Mouse (Mus musculus): ENCODE measurements around the gene Gmfg.

The Gmfg gene

DNA sequence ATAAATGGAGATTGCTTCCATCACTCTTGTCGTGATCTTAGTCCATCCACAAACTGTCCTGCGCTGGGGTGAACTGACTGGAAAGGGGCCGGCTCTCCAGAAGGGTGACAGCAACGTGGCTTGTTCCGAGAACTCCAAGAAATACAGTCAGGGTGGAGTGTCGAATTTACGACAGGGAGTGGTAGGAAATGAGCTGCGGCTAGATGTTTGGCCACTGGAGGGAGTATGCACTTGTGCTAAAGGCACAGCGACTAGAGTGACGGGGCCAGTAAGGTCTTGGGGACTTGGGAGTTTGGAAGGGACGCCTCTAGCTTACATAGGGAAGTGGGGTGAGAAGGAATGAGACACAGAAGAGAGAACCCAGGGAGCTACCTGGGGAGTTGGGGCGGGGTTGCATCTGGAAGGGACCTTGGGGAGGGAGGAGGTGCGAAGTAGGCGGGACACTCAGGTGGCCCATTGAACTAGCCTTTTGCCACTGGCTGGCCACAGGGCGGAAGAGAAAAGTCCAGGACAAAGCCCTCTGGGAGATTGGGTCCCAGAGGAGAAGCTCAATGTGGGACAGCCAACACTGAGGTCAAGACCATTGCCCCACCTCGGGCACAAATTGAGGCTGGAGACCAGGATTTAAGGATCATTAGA is at the start of gene Gmfg:
Gmfg (plus strand) TSS at position 516 of the 639 bp plus-strand sequence.
- in situ Hi-C loops (cut with MboI; ENCODE audit: low sequenced_read_pairs) = no loop called here

DNA sequence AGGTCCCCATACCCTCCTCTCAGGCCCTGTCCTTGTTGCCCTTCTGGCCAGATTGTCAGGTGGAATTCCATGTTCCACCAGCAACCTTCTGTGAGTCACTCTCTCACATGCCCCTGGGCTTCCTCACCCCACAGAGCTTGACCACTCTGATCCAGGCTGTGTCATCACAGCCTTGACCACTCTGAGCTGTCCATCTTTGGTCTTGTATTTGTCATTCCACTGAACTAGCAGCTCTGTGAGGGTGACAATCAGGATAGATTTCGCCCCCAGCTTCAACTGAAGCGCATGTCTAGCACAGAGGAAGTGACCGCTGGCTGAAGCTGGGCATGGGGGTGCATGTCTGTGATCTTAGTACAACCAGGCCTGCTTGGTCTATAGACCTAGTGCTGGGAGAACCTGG is 46.9 kb upstream of the Gmfg start:
- in situ Hi-C loops (cut with MboI; ENCODE audit: low sequenced_read_pairs) = no loop called here

- in situ Hi-C loops (cut with MboI; ENCODE audit: low sequenced_read_pairs) = no loop called here
These were observed 44.6 kb upstream of the Gmfg start, which contains the start of the genes Med29 and Paf1 for GRCm38 (mm10) chr7:28392429-28393271. Med29 (minus strand) TSS chr7:28392708. Paf1 (plus strand) TSS chr7:28392951.

DNA sequence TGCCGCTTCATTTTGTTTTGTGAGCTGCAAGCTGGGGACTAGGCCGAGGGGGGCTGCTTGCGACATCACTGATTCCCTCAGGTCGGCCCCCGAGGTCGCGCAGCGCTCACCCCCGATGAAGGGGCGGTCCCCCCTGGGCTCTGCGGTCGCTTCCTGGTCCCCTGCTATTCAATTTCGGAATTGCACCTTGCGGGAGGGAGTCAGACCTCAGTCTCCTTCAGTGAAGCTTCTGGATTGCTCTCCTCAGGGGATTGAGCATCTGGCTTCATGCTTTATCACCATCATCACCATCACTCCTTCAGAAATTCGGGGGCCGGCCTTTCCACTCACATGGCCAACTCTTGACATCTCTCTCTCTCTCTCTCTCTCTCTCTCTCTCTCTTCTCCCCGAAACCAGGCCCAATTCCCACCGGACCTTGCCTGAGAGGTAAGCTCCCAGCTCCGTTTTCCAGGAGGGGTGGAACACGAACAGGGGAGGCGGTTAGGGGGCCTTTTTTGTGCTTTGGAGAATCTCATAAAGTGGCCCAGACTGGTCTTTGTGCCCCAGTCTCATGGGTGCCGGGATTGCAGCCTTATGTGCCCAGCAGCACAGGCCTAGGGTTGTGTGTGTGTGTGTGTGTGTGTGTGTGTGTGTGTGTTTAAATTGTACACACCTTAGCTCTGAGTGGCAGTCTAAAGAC is 43.8 kb upstream of the Gmfg start:
- in situ Hi-C loops (cut with MboI; ENCODE audit: low sequenced_read_pairs) = no loop called here

- in situ Hi-C loops (cut with MboI; ENCODE audit: low sequenced_read_pairs) = no loop called here
These were observed 41.8 kb upstream of the Gmfg start for GRCm38 (mm10) chr7:28395425-28395824.

GRCm38 (mm10) chr7:28398000-28398399 is 39.2 kb upstream of the Gmfg start:
- in situ Hi-C loops (cut with MboI; ENCODE audit: low sequenced_read_pairs) = no loop called here

GRCm38 (mm10) chr7:28398696-28399340 is 38.4 kb upstream of the Gmfg start:
- in situ Hi-C loops (cut with MboI; ENCODE audit: low sequenced_read_pairs) = no loop called here

GRCm38 (mm10) chr7:28401030-28401429 is 36.2 kb upstream of the Gmfg start:
- in situ Hi-C loops (cut with MboI; ENCODE audit: low sequenced_read_pairs) = no loop called here

- in situ Hi-C loops (cut with MboI; ENCODE audit: low sequenced_read_pairs) = no loop called here
These were observed 35.3 kb upstream of the Gmfg start for GRCm38 (mm10) chr7:28401942-28402341.

DNA sequence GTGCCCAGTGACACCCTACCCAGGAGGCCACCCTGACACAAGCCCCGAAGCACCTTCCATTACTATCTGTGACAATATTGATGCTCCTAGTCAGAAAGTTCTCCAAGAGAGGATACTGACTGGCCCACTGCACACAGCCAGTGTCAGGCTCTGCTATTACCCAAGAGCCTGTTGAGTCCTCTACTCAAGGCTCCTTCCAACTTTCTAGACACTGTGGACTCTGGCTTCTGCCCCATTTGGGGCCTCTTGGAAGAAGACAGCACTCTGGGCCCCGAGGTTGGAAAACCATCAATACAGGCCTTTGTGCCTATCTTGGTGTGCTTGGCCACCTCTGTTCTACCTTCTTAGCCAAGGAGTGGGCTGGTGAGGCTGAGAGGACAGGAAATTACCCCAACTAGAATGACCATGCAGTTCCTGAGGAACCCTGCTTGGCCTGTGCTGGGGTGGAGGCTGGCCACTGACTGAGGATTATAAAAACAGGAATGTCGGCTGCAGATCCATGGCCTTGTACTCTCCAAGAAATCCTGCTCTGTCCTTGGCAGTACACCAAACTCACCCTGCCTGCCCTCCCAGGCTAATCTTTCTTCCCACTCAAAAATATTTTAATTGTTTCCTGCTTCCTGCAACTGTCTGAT is 26.3 kb upstream of the Gmfg start:
- in situ Hi-C loops (cut with MboI; ENCODE audit: low sequenced_read_pairs) = no loop called here

GRCm38 (mm10) chr7:28412826-28413225 is 24.4 kb upstream of the Gmfg start:
- in situ Hi-C loops (cut with MboI; ENCODE audit: low sequenced_read_pairs) = no loop called here

- in situ Hi-C loops (cut with MboI; ENCODE audit: low sequenced_read_pairs) = no loop called here
These were observed 19.9 kb upstream of the Gmfg start for GRCm38 (mm10) chr7:28417368-28417767.

DNA sequence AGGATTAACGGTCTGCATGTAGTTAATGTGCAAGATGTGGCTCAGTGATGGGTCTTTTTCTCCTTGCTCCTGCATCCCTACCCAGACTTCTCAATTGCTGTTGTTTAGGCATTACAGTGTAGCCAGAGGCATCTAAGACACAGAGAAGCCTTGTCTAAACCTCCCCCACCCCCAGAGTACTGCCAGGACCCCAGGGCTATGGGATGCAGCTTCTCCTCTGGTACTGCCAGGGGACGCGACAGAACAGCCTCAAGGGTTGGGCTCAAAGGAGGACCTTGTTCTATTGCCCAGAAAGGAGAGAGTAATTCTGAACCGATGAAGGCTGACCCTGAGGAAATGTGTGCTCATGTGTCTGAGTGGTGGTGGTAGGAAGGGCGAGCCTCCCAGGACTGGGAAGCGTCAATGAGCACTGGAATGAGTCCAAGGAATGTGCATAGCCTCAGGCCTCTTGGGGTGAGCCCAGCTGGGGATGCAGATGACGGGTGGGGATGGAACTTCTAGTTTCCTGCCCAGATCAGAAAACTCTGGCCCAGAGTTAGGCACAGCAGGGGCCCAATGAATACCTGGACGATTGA is 19.1 kb upstream of the Gmfg start:
- in situ Hi-C loops (cut with MboI; ENCODE audit: low sequenced_read_pairs) = no loop called here

DNA sequence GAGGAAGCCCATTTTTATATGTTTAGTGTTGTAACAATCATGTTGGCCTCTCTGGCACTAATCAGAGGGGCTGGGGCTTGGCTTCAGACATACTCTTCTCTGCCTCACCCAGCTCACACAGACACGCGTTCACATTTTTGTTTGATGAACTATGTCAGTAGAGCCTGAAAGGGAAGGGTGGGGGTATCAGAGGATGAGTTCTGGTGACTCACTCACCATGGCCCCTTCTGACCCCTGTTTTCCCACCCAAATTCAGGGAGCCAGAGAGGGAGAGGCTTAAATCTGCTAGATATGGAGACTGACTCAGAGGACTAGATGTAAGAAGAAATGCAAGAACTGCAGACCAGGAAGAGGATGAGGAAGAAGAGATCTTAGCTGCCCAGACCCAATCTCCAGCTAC is 17.8 kb upstream of the Gmfg start:
- in situ Hi-C loops (cut with MboI; ENCODE audit: low sequenced_read_pairs) = no loop called here

DNA sequence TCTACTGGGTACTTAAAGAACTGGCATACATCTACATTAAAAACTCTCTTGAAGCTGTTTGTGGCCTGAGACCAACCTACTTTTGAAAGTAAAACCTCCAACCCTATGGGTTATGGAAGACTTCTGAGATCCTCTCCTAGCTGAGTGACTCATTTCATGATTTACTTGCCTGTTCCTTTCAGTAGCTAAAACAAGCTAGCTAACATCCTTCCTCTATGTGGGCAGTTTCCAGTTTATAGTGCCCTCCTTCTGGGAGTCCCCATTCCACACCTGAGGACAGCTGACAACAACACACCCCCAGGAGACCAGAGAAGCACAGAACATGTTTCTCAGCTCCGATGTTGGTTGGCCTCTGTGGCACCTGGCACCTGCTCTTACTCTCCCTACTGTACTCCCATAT is 14.2 kb upstream of the Gmfg start:
- in situ Hi-C loops (cut with MboI; ENCODE audit: low sequenced_read_pairs) = no loop called here

DNA sequence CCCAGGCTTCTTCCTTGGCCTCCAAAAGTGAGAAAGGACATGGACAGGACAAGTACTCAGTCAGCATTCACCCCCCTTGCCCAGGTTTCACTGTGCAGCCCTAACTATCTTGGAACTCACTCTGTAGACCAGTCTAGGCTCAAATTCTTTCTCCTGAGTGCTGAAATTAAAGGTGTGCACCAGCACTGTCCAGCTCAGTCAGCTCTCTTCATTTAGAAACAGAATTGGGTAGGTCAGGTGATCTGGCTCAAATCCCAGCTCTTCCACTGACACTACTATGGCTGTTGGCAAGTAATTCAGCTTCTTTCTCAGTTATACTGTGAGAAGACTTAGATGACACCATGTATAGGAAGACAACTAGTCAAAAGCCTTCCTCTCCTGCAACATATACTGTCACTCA is 9.5 kb upstream of the Gmfg start:
- in situ Hi-C loops (cut with MboI; ENCODE audit: low sequenced_read_pairs) = no loop called here

DNA sequence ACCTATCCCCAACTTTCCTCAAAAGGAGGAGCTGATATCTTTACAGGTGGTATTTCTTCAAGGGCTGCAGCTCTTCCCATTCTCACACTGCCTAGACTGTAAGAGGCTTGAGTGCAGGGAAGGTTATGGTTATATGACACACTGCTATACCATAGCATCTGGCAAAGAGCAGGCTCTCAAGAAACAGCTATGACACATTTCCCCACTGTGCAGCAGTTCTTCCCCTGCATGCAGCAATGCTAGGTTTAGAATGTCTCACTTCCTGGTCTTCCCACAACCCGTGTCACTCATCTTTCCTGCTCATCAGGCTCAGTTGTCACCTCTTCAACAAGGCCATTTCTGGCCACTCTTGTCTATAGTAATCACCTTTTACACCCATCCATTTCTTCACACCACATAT is 6.7 kb upstream of the Gmfg start:
- in situ Hi-C loops (cut with MboI; ENCODE audit: low sequenced_read_pairs) = no loop called here

GRCm38 (mm10) chr7:28432252-28432651 is 5.0 kb upstream of the Gmfg start:
- in situ Hi-C loops (cut with MboI; ENCODE audit: low sequenced_read_pairs) = no loop called here

GRCm38 (mm10) chr7:28435660-28436259 is 1.5 kb upstream of the Gmfg start:
- in situ Hi-C loops (cut with MboI; ENCODE audit: low sequenced_read_pairs) = no loop called here

GRCm38 (mm10) chr7:28436271-28436904 is 859 bp upstream of the Gmfg start:
- in situ Hi-C loops (cut with MboI; ENCODE audit: low sequenced_read_pairs) = no loop called here

Data from CH12F3 (cell line).